Mouse (Mus musculus): ENCODE data around the gene 1700022I11Rik.
"Not testable (repeated sequence)": the region's sequence is repeated elsewhere in the genome, so short reads cannot be mapped to it uniquely, and the experiment has no call there.

1700022I11Rik gene

DNA sequence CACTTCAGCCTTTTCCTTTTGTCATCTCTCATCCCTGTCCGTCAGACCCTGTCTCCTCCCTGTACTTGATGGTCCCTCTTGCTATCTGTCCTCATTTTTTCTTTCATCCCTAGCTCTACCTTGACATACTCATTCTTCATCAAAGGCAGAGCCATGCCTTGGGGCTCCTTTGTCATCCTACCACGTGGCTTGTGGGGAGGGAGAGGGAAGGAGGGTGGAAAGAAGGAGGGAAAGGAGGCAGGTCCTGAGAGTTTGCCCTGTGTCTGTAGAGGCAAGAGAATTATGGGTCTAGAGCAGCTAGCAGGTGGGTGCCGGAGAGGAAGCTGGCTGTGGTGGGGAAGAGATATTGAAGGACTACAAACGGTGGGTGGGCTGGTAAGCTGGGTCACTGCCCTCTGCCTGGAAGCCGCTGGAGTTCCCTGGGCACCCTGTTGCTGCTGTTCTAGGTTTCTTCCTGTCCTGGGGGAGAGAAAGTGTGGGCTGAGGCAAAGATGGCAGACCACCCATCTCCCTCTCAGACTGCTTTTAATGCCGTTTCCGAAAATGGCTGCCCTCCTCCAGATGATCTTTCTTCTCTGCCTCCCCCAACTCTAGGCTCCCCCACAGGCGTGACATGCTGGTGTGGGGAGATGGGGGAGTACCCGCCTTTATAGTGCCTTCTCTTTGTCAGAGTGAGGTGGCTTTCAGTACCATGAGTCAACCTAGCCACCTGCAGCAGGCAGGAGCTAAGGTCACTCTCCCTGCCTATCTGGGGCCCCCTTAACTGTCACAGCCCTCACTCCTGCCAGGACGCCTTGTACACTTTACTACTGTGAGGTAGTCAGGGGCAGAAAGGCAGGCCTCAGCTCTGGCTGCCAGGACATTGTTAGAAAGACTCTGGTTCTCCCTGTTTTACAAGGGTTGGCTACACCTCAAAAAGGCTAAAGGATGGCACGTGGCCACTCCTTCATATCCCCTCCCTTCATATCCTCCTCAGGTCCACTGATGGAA lies 17.9 kb upstream of the 1700022I11Rik start:
- no peak for DNase-seq (ENCODE audit: low spot score)

DNA sequence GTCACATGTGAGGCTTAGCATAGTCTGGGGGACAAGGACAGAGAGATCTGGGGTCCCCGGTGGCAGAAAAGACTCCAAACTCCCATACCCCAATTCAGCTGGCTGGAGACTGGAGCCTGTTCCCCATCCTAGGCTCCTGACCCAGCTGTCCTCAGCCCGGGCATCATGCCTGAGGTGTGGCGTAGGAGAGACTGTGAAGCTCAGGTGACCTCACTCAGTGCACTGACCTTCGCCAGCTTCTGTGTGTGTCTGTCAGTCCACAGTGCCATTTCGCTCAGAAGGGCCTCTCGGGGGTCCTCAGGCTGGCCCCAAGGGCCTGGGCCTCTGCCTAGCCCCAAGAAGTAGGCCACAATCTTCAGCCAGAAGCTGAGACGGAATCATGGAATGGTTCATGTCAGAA lies 16.8 kb upstream of the 1700022I11Rik start:
- no peak for DNase-seq (ENCODE audit: low spot score)

DNA sequence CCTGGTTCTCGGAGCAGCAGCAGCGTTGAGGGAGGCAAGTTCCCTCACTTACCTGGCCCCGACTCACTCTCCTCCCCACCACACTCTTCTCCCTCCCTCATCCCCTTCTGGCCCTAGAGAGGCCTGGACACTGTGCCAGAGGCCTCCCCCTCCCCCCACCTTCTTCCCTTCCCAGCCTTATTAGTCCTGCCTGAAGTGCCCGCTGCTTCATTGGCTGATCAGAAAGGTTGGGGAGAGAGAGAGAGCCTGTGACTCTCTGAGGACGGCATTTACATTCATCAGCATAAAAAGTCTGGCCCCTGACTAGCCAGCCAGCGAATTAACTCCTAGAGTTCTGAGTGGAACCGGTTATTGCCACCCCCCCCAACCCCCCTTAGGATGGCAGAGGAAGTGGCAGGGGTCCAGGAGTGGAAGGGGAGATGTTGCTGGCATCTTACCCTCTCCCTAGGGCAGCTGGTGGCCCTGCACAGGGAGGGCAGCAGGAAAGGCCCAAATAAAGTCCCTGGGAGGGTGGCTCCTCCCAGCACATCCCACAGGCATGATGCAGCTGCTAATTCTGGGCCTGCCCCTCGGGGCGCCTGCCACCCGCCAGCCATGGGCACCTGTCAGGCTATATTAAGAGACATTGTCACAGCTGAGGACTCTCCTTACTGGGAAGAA lies 15.8 kb upstream of the 1700022I11Rik start:
- DNase-seq (ENCODE audit: low spot score), result peak; percentile 39

DNA sequence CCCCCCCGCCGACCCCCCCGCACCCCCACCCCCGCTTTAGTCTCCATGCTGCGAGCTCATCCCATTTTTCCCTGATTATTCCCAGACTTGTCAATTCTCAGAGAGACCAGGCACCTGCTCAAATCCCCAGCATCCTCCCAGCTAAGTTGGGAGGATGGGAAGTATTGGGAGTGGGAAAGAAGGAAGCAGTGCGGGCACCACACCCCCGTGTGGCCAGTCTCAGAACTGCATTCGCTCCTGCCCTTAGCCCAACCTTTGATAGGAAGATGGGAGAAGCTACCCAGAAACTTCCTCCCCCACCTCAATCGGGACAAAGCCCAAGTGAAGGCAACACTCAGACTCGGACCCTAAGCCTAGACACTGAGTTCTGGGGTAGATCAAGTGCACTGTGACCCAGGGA lies 15.1 kb upstream of the 1700022I11Rik start:
- DNase-seq (ENCODE audit: low spot score), result peak; percentile 89

DNA sequence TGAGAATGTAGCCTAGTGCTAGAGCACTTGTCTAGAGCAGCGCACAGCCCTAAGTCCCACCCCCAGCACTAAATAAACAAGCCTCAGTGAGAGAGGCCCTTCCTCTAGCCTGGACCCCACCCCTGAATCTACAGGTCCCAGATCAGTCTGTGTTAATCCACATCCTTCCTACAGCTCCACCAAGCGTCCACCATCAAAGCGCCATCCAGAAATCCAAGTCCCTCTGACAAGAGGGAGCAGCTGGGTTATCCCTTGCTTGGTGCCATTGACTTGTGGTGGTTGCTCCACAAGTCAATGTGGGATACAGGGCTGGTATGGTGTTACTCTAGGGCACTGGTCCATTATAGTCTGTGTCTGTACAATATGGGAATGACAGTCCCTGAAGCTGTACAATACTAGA lies 14.2 kb upstream of the 1700022I11Rik start:
- DNase-seq (ENCODE audit: low spot score), result no peak

DNA sequence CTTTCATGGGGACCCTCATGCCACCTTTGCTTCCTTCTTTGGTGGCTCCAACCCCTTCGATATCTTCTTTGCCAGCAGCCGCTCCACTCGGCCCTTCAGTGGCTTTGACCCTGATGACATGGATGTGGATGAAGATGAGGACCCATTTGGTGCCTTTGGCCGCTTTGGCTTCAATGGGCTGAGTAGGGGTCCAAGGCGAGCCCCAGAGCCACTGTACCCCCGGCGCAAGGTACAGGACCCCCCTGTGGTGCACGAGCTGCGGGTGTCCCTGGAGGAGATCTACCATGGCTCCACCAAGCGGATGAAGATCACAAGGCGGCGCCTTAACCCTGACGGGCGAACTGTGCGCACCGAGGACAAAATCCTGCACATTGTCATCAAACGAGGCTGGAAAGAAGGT lies 12.8 kb upstream of the 1700022I11Rik start:
- DNase-seq (ENCODE audit: low spot score), result no peak

DNA sequence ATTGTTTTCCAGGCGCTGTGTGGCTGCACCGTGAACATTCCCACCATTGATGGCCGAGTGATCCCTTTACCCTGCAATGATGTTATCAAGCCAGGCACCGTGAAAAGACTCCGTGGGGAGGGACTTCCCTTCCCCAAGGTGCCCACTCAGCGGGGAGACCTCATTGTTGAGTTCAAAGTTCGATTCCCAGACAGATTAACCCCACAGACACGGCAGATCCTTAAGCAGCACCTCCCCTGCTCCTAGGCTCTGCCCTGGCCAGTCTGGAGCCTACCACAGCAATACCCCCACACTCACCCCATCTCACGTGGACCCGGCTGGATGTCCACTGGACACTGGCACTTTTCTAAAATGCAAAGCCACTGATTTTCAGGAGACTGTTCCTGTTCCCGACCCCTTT lies 12.1 kb upstream of the 1700022I11Rik start:
- DNase-seq (ENCODE audit: low spot score), result no peak

DNA sequence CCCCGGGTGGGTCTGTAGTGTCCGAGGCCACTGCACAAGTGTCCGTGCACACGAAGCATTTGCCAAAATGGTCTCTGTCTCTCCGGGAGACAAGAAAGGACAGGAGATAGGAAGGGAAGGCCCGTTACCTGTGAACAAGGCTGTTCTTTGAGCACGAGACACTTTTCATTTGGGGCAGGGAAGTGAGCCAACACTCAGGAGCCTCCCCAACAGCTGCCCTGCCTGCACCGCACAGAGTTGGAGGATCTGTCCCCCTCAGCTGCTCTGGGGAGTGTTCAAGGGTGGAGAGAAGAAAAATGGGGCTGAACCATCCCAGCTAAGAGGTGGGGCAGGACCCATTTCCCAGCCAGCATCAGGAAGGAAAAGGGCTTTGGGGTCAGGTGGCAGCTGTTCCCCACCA lies 11.4 kb upstream of the 1700022I11Rik start:
- DNase-seq (ENCODE audit: low spot score), result no peak

DNA sequence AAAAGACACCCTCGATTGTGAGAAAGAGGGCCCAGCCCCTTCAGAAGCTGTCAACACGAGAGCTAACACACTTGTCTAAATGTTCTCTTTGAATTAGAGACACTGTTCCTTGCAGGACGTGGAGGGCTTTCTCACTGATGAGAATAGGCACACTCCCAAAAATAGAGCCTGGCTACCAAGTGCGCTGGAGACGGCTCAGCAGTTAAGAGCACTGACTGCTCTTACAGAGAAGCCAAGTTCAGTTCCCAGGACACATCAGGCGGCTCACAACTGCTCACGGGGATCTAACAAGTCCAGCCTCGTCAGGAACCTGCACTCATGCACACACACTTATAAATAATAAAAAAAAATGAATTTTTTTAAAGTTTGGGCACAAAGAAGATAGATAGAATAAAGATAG lies 10.5 kb upstream of the 1700022I11Rik start:
- DNase-seq (ENCODE audit: low spot score), result no peak

DNA sequence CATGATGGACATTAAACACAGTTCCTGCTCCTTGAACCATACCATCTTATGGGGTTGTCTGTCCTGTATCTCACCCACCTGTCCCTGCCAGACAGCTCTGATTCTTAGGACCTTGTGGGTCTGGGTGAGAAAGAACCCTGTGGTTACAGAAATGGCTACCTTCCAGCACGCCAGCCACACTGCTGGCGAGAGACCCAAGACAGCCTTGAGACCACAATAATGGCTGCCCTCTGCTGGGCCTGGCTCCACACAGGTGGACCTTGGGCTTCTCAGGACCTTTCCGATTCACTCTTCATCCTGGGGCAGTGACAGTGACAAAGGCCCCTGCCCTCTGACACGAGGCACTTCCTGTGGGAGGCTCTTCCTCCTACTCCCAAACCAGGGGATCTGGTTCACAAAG lies 10.0 kb upstream of the 1700022I11Rik start:
- no peak for DNase-seq (ENCODE audit: low spot score)

DNA sequence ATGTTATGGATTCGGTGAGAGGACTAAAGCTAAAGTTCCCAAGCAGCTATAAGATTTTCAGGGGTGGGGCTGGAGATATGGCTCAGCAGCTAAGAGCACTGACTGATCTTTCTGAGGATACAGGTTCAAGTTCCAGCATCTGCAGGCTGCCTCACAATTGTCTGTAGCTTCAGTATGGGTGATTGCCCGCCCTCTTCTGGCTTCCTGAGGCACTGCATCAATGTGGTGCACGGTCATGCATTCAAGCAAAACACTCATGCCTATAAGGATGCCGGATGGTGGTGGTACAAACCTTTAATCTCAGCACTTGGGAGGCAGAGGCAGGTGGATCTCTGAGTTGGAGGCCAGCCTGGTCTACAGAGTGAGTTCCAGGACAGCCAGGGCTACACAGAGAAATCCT lies 7.8 kb upstream of the 1700022I11Rik start:
- DNase-seq (ENCODE audit: low spot score), result peak; percentile 73

DNA sequence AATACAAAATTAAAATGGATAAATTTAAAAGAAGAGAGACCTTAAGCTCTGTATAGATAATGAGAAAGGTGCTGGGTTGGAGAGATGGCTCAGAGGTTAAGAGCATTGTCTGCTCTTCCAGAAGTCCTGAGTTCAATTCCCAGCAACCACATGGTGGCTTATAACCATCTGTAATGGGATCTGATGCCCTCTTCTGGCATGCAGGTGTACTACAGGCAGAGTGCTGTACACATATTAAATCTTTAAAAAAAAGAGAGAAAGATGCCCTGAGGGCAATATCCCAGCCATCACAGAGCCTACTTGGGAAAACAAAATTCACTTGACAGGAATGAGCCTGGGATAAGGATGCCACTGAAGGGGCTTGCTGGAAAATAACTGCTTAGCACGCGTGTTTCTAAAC lies 5.9 kb upstream of the 1700022I11Rik start:
- DNase-seq (ENCODE audit: low spot score), result no peak

DNA sequence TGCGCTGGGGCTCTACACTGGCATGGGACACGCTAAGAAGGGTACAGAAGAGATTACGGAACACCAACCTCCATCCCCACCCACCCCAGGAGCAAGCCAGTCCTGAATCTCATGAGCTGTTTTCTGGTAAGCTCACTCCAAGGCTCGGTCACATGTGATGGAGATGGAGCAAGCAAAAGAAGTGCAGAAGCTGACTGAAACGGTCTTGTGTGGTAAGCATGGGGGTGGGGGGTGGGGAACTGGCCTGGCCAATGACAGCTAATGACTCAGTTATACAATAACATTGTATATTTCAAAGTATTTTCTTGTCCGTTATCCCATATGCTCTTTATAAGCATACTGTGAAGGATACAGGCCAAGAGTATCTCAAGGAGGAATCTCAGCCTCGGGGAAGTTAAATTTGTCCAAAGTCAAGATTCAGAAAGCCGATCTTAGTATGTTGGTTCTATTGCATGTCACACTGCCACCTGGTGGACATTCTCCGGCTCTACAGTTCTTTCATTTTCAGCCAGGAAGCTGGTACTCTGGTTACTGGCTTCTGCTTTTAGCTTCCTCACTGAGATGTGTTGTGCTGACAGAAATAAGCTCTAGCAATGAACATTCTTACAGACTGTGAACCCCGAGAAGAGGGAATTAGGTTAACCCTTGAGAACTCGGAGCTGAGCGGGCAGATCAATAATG lies 4.2 kb upstream of the 1700022I11Rik start:
- peak; percentile 59 for DNase-seq (ENCODE audit: low spot score)

DNA sequence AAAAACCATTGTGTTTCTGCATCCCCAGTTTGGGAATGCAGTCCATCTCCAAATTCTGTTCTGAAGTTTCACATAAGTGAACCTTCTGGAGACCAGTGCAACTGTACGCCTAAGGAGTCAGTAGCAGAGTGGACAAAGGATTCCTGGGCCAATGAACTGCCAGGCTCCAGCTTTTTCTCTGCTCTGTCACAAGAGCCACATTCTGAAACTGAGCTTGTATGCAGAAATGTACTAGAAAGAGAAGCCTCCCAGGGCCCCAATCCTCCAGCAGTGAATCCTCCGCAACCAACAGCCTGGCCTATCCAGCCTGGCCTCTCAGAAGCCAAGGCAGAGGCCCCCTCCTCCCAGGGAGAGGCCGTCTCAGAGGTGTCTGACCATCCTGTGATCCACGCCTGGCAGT lies 3.5 kb downstream of the 1700022I11Rik start:
- no peak for DNase-seq (ENCODE audit: low spot score)

DNA sequence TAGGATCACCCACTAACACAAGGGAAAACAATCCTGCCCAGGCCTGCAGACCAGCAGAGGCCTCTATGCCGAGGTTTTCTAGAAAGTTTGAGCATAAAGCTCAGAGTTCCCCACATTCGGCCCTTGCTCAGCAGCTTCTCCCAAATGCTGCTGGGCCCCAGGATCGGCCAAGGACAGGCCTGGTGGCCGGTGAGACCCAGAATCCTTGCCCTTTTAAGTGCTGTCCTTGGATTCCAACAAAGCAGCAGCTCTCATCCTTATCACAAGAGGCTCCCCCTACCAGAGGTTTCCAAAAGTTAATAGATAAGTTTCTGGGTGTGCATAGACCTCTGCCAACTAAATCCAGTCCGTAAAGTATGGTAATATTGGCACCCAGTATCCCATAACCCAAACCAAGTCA lies 4.5 kb downstream of the 1700022I11Rik start:
- DNase-seq (ENCODE audit: low spot score), result no peak

DNA sequence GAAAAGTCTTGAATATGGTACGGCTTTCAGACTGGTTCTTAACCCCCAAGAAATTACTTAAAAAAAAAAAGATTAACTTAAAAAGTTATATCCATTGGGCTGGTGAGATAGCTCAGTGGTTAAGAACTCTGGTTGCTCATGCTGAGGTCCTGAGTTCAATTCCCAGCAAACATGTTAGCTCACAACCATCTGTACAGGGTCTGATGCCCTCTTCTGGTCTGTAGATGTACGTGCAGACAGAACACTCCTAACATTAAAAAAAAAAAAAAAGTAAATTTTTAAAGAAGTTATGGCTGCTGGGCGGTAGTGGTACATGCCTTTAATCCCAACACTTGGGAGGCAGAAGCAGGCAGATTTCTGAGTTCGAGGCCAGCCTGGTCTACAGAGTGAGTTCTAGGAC lies 8.7 kb downstream of the 1700022I11Rik start:
- no peak for DNase-seq (ENCODE audit: low spot score)

DNA sequence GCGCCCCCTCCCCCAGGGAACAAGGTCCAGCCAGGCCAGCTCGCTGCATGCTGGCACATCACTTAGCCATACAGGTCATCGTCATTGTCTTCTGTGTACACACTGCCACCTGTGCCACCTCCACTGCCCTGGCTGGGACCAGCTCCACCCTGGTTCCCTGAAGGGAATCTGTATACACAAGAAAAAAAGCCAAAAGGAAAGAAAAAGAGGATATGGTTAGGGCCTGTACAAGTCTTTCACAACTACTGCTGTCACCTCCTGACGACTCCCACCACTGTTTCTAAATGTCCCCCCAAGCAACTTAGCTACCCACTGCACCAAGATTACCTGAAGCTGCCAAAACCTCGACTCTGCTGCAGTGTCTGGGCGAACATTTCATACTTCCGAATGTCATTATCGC lies 11.1 kb downstream of the 1700022I11Rik start:
- not testable (repeated sequence) for DNase-seq (ENCODE audit: low spot score)

DNA sequence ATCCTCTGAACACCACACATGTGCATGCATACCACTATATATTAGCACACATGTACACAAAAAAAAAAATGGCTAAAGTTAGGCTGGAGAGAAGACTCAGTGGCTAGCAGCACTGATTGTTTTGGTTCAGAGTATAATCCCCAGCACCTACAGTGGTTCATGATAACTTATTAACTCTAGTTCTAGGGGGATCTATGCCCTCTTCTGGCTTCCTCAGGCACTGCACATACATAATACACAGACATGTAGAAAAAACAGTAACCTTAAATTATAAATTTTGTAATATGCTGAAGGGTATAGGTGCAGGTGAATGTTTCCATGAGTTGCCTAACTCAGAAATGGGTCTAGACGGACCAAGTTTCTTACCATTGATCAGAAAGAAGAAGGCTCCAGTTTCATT lies 18.9 kb downstream of the 1700022I11Rik start:
- no peak for DNase-seq (ENCODE audit: low spot score)

DNA sequence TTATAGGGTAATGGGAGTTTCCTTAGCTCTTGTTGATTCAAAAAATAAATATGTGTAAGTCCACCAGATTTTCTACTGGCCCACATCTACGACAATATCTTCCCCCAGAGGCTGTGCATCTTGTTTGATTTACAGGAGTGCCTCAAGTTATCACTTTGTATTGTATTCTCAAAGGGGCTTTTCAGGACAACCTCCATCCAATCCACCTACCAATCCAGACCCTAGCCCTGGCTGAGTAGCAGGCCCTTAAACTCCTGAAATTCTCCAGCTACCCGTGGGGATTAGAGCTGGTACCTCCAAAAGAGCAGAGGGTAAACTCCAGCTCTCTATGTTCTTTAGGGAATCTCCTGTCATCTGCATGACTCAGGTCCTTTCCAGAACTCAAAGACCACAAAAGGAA lies 28.6 kb downstream of the 1700022I11Rik start:
- no peak for DNase-seq (ENCODE audit: low spot score)

DNA sequence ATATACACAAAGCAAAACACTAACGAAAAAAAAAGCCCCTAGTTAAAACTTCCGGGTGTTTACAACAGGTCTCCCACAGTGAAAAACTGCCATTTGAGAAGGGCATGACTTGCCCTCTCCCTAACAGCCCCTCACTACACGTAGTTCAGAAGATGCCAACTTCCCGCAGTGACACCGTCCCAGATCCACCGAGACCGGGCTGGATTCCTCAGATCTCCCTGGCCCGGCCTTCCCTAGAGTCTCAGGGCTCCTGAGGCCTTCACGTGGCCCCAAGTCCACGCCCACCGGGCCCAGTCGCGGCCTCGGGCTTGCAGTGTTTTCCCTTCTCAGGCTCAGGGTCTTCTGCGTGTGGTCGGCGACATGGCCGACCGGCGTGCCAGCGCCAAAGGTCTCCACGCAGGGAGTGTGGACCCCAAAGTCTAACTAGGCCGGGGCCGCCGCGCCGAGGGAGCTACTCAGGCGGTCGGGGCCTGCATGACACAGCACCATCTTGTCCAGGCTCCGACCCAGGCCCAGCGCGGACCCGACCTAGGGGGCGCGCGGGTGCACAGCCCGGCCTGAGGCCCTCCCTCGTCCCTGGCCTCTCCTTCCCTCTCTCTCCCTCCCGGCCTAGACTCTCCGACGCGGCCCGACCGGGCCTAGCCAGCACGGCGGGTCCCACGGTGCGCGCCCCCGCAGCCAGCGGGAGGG lies 30.2 kb downstream of the 1700022I11Rik start:
- peak; percentile 75 for DNase-seq (ENCODE audit: low spot score)

DNA sequence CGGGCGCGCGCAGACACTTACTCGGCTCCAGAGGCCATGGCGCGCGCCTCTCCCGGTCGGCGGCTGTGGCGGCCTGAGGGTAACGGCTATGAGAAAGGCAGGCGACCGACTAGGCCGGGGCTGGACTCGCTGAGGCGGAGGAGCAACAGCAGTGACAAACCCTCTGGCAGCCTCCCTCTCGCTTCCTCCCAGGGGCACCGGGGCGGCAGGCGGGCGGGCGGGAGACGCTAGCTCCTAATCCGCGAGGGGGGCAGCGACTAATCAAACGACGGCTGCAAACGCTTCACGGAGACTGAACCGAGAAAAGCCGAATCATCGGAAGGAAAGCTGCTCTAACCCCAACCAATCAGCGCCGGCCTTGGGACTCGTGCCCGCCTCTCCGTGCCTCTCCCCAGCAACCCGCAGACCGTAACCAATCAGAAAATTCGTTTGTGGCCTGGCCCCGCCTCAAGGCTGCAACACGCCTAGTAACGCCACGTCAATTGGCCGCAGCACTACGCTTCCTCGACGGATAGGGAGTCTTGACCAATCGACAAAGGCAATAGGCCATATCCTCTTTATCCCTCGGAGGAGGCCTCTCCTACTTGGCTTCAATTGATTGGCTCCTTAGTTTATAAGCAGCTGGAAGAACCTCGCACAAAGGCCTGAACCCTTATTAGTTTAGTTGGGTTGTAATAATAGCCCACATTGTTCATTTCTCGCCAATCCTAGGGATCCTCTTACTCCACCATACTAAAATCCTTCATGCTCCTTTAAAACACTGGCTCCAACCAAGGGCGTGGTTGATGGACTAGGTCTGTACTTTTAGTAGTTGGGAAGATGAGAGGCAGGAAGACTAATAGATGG lies 31.0 kb downstream of the 1700022I11Rik start, which contains the start of gene Vcp:
Gene Vcp (minus strand): TSS at position 367 of the 846 bp plus-strand sequence.
- peak; percentile 99 for DNase-seq (ENCODE audit: low spot score)

Data from layer of hippocampus, adult 11-12 months (tissue).